In genomic region chr17:74290869-74291268, GRCm38 (mm10) we compare ENCODE assay signal across 1 mouse cellular context.
A peak's percentile ranks its signal among the peaks of the same experiment; 100 is the strongest.
TF ChIP-seq lines count a peak whose summit lies in the region.

No protein-coding gene starts in this region.

TF ChIP-seq in MEL, 35 proteins besides CTCF, POLR2A, EP300 and RAD21:
- TF ChIP-seq ZNF384 (IDR thresholded peaks at IDR 0.05; ENCODE audit: low read depth, low read length) (no peak), SIN3A (IDR thresholded peaks at IDR 0.05; ENCODE audit: low read length) (0 out of 2 replicates have a peak, but pooled peaks have one; percentile 11), ETS1 (IDR thresholded peaks at IDR 0.05; ENCODE audit: low read depth, low read length) (peak; percentile 13; the same call in 1 of the 2 replicates)
